Mouse (Mus musculus) hindbrain, embryonic 16.5 days (tissue): Measurements from ENCODE around the gene Scg5. TPM values are rescaled to one million over a fixed set of nuclear protein-coding genes. Genes with fewer than 3 reads are reported as not detected.

ENCODE experiments used
- ATAC-seq: fragments of 200-750 bp; cut with Nextera tagmentation; 2 replicates; pipeline ENCODE4 v1.8.0; 2017; ENCODE audit warnings: moderate TSS enrichment, moderate library complexity
- H3K27ac ChIP-seq: fragments of 300-500 bp; sonication (generic); 2 replicates; pipeline ENCODE4 v1.5.1; 2014; ENCODE audit warnings: low read depth, mild to moderate bottlenecking, control low read depth, low read length, moderate library complexity
- H3K27me3 ChIP-seq: fragments of 300-500 bp; sonication (generic); replicated peaks from 2 replicates; pipeline ENCODE4 v1.6.1; 2014; ENCODE audit warnings: low read length; ENCODE audit not compliant: control insufficient read depth, insufficient read depth
- H3K36me3 ChIP-seq: fragments of 300-500 bp; sonication (generic); 2 replicates; pipeline ENCODE4 v1.6.1; 2014; ENCODE audit warnings: mild to moderate bottlenecking, low read length, moderate library complexity, mixed read lengths; ENCODE audit not compliant: control insufficient read depth, insufficient read depth
- H3K4me1 ChIP-seq: fragments of 300-500 bp; sonication (generic); 2 replicates; pipeline ENCODE4 v1.6.1; 2014; ENCODE audit warnings: low read depth, low read length; ENCODE audit not compliant: control insufficient read depth, insufficient read depth
- H3K4me2 ChIP-seq: fragments of 300-500 bp; sonication (generic); 2 replicates; pipeline ENCODE4 v1.6.1; 2014; ENCODE audit warnings: mild to moderate bottlenecking, low read length, control low read depth, moderate library complexity
- H3K4me3 ChIP-seq: fragments of 300-500 bp; sonication (generic); 2 replicates; pipeline ENCODE4 v1.5.1; 2014; ENCODE audit warnings: mild to moderate bottlenecking, low read length, control low read depth, moderate library complexity
- H3K9ac ChIP-seq: fragments of 300-500 bp; sonication (generic); 2 replicates; pipeline ENCODE4 v1.6.1; 2014; ENCODE audit warnings: low read depth, mild to moderate bottlenecking, control low read depth, low read length, moderate library complexity
- H3K9me3 ChIP-seq: fragments of 300-500 bp; sonication (generic); 2 replicates; pipeline ENCODE4 v1.6.1; 2014; ENCODE audit warnings: mild to moderate bottlenecking, low read length, moderate library complexity; ENCODE audit not compliant: control insufficient read depth
- WGBS: fragments of 180-500 bp; shearing (Covaris S2); extraction: QIAGEN DNeasy Blood & Tissue Kit; methylation state at CpG from one replicate; pipeline ENCODE4 v1.1.7; 2014; 5-methylcytosine and 5-hydroxymethylcytosine counted together
- polyA plus RNA-seq: library from polyadenylated mRNA; unstranded; fragments of >200 nt; fragmentation: Nextera tagmentation; extraction: Ambion mirVana; gene quantifications from 2 replicates; pipeline ENCODE4 v1.2.1, GENCODE M21; 2015

The Scg5 gene
- polyA plus RNA-seq, 1 experiment from 2014 or later = 265 TPM

GRCm38 (mm10) chr2:113841656-113842437 is 12.9 kb upstream of the Scg5 start:
- ATAC-seq = no peak
- Histone ChIP-seq H3K4me1 (no peaks in the 10 kb centered on the region), H3K27ac (no peak overlapping the region), H3K9ac (no peak overlapping the region), H3K4me2 (no peak overlapping the region), H3K4me3 (no peak overlapping the region), H3K36me3 (no peaks in the 10 kb centered on the region), H3K27me3 (no peaks in the 10 kb centered on the region), H3K9me3 (no peaks in the 10 kb centered on the region)
- 97% methylated on average over 4 of the region's 4 CpGs for WGBS

DNA sequence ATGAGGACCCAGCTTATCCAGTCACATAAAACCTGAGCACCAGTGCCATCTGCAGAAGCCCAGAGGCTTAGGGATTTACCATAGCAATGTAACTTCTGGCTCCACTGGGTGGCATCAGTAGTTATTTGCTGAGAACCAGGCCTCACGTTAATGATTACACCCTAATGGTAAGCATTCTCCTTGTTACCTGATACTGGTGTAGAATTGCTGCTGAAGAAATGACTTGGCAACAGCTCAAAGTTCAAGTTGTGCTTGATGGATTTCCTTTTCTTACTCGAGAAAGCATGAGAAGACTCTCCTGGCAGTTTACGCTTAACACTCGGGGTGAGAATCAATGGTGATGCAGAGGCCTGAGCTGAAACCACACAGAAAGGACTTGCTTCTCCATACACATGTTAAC is 10.6 kb upstream of the Scg5 start:
- Histone ChIP-seq H3K27me3 (no peaks in the 10 kb centered on the region), H3K9me3 (no peaks in the 10 kb centered on the region), H3K4me1 (no peaks in the 10 kb centered on the region), H3K36me3 (no peaks in the 10 kb centered on the region), H3K4me3 (no peak overlapping the region), H3K4me2 (no peak overlapping the region), H3K9ac (no peak overlapping the region), H3K27ac (no peak overlapping the region)
- ATAC-seq = no peak
- 80% methylated on average over 4 of the region's 4 CpGs for WGBS

- Histone ChIP-seq H3K4me1 (no peaks in the 10 kb centered on the region), H3K4me3 (no peak overlapping the region), H3K9me3 (no peaks in the 10 kb centered on the region), H3K27ac (no peak overlapping the region), H3K9ac (no peak overlapping the region), H3K27me3 (no peaks in the 10 kb centered on the region), H3K4me2 (no peak overlapping the region), H3K36me3 (no peaks in the 10 kb centered on the region)
- ATAC-seq = no peak
- 89% methylated on average over 3 of the region's 3 CpGs for WGBS
Observed at GRCm38 (mm10) chr2:113835219-113835618, 6.3 kb upstream of the Scg5 start.

GRCm38 (mm10) chr2:113828086-113828942 is 607 bp downstream of the Scg5 start:
- peak overlapping the region; percentile 45 for H3K4me3 ChIP-seq
- ATAC-seq = peak; percentile 95
- no peaks in the 10 kb centered on the region for H3K9me3 ChIP-seq
- H3K4me2 ChIP-seq = peak overlapping the region; percentile 80
- WGBS = 3% methylated on average over 17 of the region's 17 CpGs
- H3K27me3 ChIP-seq = no peaks in the 10 kb centered on the region
- peaks cover 27% of the 10 kb centered on the region for H3K4me1 ChIP-seq
- no peaks in the 10 kb centered on the region for H3K36me3 ChIP-seq
- peak overlapping the region; percentile 73 for H3K9ac ChIP-seq
- peak overlapping the region; percentile 91 for H3K27ac ChIP-seq

DNA sequence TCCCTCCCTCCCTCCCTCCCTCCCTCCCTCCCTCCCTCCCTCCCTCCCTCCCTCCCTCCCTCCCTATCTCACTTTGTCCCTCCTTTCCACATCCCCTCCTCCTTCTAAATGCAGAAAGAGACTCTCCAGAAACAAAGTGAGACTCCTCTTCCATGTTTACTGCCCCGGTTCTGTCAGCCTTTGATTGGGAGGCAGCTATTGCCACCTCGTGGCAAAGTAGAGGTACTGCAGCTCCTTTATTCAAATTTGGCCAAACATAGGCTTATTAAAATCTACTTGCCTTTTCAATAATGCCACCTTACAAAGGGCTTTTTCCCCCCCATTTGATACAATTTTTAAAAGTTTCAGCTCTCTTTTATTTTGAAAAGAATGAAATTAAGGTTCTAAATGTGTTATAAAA is 5.0 kb downstream of the Scg5 start:
- H3K27me3 ChIP-seq = no peaks in the 10 kb centered on the region
- 0% methylated on average over 2 of the region's 2 CpGs for WGBS

GRCm38 (mm10) chr2:113822367-113822766 is 6.6 kb downstream of the Scg5 start:
- Histone ChIP-seq H3K36me3 (peaks cover 9% of the 10 kb centered on the region), H3K4me1 (peaks cover 30% of the 10 kb centered on the region), H3K4me3 (no peak overlapping the region), H3K4me2 (no peak overlapping the region), H3K9ac (no peak overlapping the region), H3K9me3 (no peaks in the 10 kb centered on the region), H3K27ac (no peak overlapping the region), H3K27me3 (no peaks in the 10 kb centered on the region)
- 95% methylated on average over 8 of the region's 8 CpGs for WGBS
- ATAC-seq = no peak

More for the DNA sequence above, 5.0 kb downstream of the Scg5 start:
- Histone ChIP-seq H3K9ac (no peak overlapping the region), H3K4me3 (no peak overlapping the region), H3K4me1 (peaks cover 27% of the 10 kb centered on the region), H3K36me3 (peaks cover 9% of the 10 kb centered on the region), H3K4me2 (no peak overlapping the region), H3K9me3 (no peaks in the 10 kb centered on the region), H3K27ac (no peak overlapping the region)
- ATAC-seq = no peak

DNA sequence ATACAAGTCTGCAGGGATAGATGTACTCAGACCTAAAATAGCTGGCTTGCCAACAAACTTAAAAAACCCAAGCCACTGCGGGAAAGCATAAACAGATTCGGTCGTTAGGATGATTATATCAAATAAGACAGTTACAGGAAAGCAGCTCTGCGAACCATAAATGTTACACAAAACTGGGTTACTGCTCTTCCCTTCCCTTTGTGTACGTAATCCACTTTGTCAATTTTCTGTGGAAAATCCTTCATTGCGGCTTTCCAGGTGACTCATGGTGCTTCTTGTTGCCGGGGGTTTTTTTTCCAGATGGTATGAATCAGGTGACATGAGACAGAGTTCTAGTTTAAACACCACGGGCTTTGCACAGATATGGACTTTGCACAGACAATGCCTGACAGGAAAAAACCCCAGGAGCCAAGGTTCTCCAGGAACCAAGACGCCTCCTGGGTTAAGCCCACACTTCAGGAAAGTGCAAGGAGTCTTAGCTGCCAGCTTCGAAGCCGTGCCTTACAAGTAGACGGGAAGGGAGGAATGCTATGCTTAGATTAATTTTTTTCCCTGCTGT is 7.7 kb downstream of the Scg5 start:
- Histone ChIP-seq H3K27me3 (no peaks in the 10 kb centered on the region), H3K4me1 (peaks cover 19% of the 10 kb centered on the region), H3K36me3 (peaks cover 12% of the 10 kb centered on the region), H3K27ac (no peak overlapping the region), H3K4me3 (no peak overlapping the region), H3K4me2 (no peak overlapping the region), H3K9me3 (no peaks in the 10 kb centered on the region), H3K9ac (no peak overlapping the region)
- 82% methylated on average over 12 of the region's 12 CpGs for whole genome bisulfite sequencing
- no peak for ATAC-seq

DNA sequence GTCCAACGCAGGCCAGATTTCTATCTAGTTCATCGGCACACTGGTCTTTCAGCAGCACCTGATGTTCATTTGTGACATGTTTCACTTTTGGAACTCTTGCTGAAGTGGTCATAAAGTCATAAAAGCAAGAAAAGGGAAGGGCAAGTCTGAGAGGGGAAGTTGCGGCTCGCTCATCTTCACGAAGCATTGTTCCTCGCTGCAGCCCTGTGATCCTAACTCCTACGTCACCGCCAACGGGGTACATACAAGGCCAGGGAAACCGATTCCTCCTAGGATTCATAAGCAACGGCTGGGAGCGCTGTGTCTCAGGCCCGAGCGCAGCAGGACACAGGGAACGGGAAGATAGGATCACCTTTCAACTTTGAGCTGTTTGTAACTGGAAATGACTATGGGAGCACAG is 8.8 kb downstream of the Scg5 start:
- Histone ChIP-seq H3K9ac (no peak overlapping the region), H3K4me2 (no peak overlapping the region), H3K4me3 (no peak overlapping the region), H3K36me3 (peaks cover 12% of the 10 kb centered on the region), H3K4me1 (peaks cover 12% of the 10 kb centered on the region; the same call in 1 of the 2 replicates), H3K27ac (no peak overlapping the region), H3K9me3 (no peaks in the 10 kb centered on the region), H3K27me3 (no peaks in the 10 kb centered on the region)
- no peak for ATAC-seq
- 94% methylated on average over 15 of the region's 15 CpGs for WGBS
